Mouse (Mus musculus): ENCODE results near the gene Zim1. TPM values are rescaled to one million over a fixed set of nuclear protein-coding genes. Genes with fewer than 3 reads are reported as not detected.

Gene Zim1
- polyA plus RNA-seq (2012; rRNA removed), result 9.7 and 24.4 TPM in 2 replicates

DNA sequence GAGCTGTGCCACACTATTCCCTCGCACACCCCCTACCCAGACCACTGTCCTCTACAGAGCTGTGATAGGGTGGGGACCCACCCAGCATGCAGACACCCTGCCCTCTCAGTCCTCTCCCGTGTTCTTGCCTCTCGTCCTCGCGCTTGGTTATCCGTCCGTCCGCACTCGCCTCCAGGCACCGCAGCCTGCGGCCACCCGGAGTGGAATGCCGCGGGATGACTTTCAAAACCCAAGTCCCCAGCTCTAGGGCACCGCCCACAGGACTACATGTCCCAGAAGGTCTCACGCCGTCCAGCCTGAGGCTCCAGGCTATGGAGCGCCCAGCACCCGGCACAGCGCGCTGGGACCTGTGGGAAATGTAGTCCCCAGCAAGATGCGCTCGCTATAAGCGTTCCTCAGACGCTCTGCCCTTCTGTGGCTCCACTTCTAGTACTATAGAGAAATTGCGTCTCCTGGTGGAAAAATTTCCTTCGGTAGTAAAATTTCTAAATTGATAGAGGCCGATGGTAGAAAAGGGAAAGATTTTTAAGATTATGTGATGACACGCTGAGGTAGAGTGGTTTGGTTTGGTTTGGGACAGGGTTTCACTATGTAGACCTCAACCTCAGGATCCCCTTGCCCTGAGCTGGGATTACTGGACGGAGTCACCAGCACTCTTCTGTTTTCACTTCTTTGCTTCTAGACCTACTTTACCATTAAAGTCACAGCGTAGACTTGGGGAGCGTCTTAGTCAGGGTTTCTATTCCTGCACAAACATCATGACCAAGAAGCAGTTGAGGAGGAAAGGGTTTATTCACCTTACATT, at the start of gene Zim1:
Gene Zim1 (minus strand): TSS at position 210 of the 805 bp plus-strand sequence.

DNA sequence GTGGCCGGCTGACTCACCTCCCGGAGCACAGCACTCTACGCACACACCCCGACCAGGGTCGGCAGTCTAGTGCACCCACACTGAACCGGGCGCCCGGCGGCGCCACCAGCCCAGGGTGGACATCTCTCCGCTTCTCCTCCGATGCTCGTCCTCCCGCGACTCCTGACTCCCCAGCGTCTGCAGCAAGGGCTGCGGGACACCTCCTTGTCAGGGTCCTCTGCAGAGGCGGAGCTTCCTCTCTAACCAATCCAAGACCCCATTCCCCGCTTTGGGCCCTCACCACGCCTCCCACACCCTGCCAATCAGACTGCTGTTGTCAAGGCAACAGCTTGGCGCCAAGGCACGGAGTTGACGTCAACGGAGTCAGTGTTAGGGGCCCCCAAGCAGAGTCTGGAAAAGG, 34.0 kb upstream of the Zim1 start, which contains the start of the genes Peg3 and Usp29:
Gene Peg3 (minus strand): TSS at position 191 of the 400 bp plus-strand sequence.
Gene Usp29 (plus strand): TSS at position 338 of the 400 bp plus-strand sequence.

Other genes starting within 250 kb of the Zim1 start
- gene Olfr1336, start 240.3 kb downstream of the Zim1 start, polyA plus RNA-seq (2012; rRNA removed), result not detected in 2 replicates
- not detected in 2 replicates for gene Olfr1346, start 229.3 kb downstream of the Zim1 start, polyA plus RNA-seq (2012; rRNA removed)
- not detected in 2 replicates for gene Olfr5, start 209.5 kb downstream of the Zim1 start, polyA plus RNA-seq (2012; rRNA removed)
- not detected in 2 replicates for gene Olfr1347, start 196.7 kb downstream of the Zim1 start, polyA plus RNA-seq (2012; rRNA removed)
- not detected in 2 replicates for gene Olfr1348, start 187.7 kb downstream of the Zim1 start, polyA plus RNA-seq (2012; rRNA removed)
- 0.09 TPM in 1 of 2 replicates, not detected in the other for gene Olfr1349, start 173.5 kb downstream of the Zim1 start, polyA plus RNA-seq (2012; rRNA removed)
- gene Olfr1350, start 131.6 kb downstream of the Zim1 start, polyA plus RNA-seq (2012; rRNA removed), result not detected in 2 replicates
- 77.9 and 155 TPM in 2 replicates for gene Peg3, start 34.0 kb upstream of the Zim1 start, polyA plus RNA-seq (2012; rRNA removed)
- gene Usp29, start 34.1 kb upstream of the Zim1 start, polyA plus RNA-seq (2012; rRNA removed), result 11.2 and 27.5 TPM in 2 replicates

All from central nervous system, embryonic 11.5 days (tissue).